Mouse (Mus musculus) CH12.LX (cell line): ENCODE data around the gene Spryd4. TPM values are rescaled to one million over a fixed set of nuclear protein-coding genes. Genes with fewer than 3 reads are reported as not detected.

ENCODE experiments used
- DNase-seq: peaks from one replicate; pipeline ENCODE4 v3.0.0-alpha.2; 2013; ENCODE audit errors: extremely low read depth
- H3K27ac ChIP-seq: 2 replicates; pipeline ENCODE4 v1.5.1; 2012; ENCODE audit warnings: low read depth, mild to moderate bottlenecking, control low read depth, moderate library complexity; ENCODE audit not compliant: insufficient read depth
- H3K27me3 ChIP-seq: replicated peaks from 2 replicates; pipeline ENCODE3; 2012; ENCODE audit warnings: inconsistent platforms
- H3K36me3 ChIP-seq, 2 experiments: replicated peaks in 1 of 2; 2 replicates each; pipeline versions ENCODE3 to v1.6.1; 2012; ENCODE audit warnings: inconsistent platforms in 1 of 2, low read length in 1 of 2, mild to moderate bottlenecking in 1 of 2, mixed read lengths in 1 of 2, moderate library complexity in 1 of 2; ENCODE audit not compliant: control insufficient read depth in 1 of 2, insufficient read depth in 1 of 2
- H3K4me1 ChIP-seq, 2 experiments: 2 replicates each; pipeline ENCODE4 v1.6.1; 2012; ENCODE audit warnings: inconsistent platforms in 1 of 2, moderate library complexity in 1 of 2; ENCODE audit not compliant: insufficient read depth in 2 of 2, control insufficient read depth in 1 of 2
- H3K4me2 ChIP-seq: 2 replicates; pipeline ENCODE4 v1.6.1; 2012; ENCODE audit warnings: low read depth, mild to moderate bottlenecking, control low read depth; ENCODE audit not compliant: poor library complexity, insufficient read depth, severe bottlenecking
- H3K4me3 ChIP-seq, 3 experiments: fragments of 150-350 bp in 1 of 3; sonication (generic) in 1 of 3; replicated peaks in 1 of 3; 2 replicates each; pipeline versions ENCODE3 to v1.5.1; 2011 to 2012; ENCODE audit warnings: low read depth in 2 of 3, low read length in 2 of 3, mild to moderate bottlenecking in 2 of 3, moderate library complexity in 2 of 3, control low read depth in 1 of 3, improper control_type of control experiment in 1 of 3, inconsistent platforms in 1 of 3, mixed read lengths in 1 of 3; ENCODE audit not compliant: poor library complexity in 1 of 3
- H3K79me2 ChIP-seq: replicated peaks from 2 replicates; pipeline ENCODE4 v1.6.1; 2012; ENCODE audit warnings: mild to moderate bottlenecking, moderate library complexity; ENCODE audit not compliant: control insufficient read depth, poor library complexity, insufficient read depth, severe bottlenecking; ENCODE audit errors: extremely low read depth
- H3K9ac ChIP-seq: 2 replicates; pipeline ENCODE4 v1.6.1; 2012; ENCODE audit warnings: low read depth, mild to moderate bottlenecking, control low read depth, moderate library complexity; ENCODE audit not compliant: insufficient read depth
- H3K9me3 ChIP-seq: replicated peaks from 2 replicates; pipeline ENCODE3; 2012; ENCODE audit warnings: low read length, inconsistent platforms, mixed read lengths
- CTCF ChIP-seq, 2 experiments: IDR thresholded peaks in 1 of 2; conservative IDR thresholded peaks in 1 of 2; 2 replicates each; pipeline ENCODE4 v1.5.1; 2011 to 2012; ENCODE audit warnings: low read depth in 2 of 2, low read length in 2 of 2, improper control_type of control experiment in 1 of 2, inconsistent platforms in 1 of 2, mild to moderate bottlenecking in 1 of 2, moderate library complexity in 1 of 2
- E2F4 ChIP-seq: IDR thresholded peaks from 2 replicates; pipeline ENCODE4 v1.6.1; 2011; ENCODE audit warnings: low read depth, low read length, improper control_type of control experiment; ENCODE audit not compliant: insufficient replicate concordance
- EP300 ChIP-seq: IDR thresholded peaks from 2 replicates; pipeline ENCODE4 v1.6.1; 2011; ENCODE audit warnings: low read length, improper control_type of control experiment
- HCFC1 ChIP-seq: IDR thresholded peaks from 2 replicates; pipeline ENCODE4 v1.6.1; 2012; ENCODE audit warnings: low read depth, mild to moderate bottlenecking, inconsistent platforms, low read length, improper control_type of control experiment
- IRF4 ChIP-seq: IDR thresholded peaks from 2 replicates; pipeline ENCODE4 v1.6.1; 2014; ENCODE audit warnings: low read depth, mild to moderate bottlenecking, inconsistent platforms, low read length, improper control_type of control experiment
- JUN ChIP-seq: IDR thresholded peaks from 2 replicates; pipeline ENCODE4 v1.6.1; 2011; ENCODE audit warnings: low read depth, mild to moderate bottlenecking, low read length, improper control_type of control experiment, moderate library complexity; ENCODE audit not compliant: insufficient read depth
- JUND ChIP-seq: conservative IDR thresholded peaks from 2 replicates; pipeline ENCODE4 v1.6.1; 2011; ENCODE audit warnings: low read depth, low read length, improper control_type of control experiment
- NRF1 ChIP-seq: IDR thresholded peaks from 2 replicates; pipeline ENCODE4 v1.6.1; 2014; ENCODE audit warnings: low read depth, mild to moderate bottlenecking, inconsistent platforms, low read length, improper control_type of control experiment, moderate library complexity
- RCOR1 ChIP-seq: conservative IDR thresholded peaks from 2 replicates; pipeline ENCODE4 v1.6.1; 2012; ENCODE audit warnings: low read depth, mild to moderate bottlenecking, inconsistent platforms, low read length, improper control_type of control experiment
- TBP ChIP-seq: conservative IDR thresholded peaks from 2 replicates; pipeline ENCODE4 v1.6.1; 2011; ENCODE audit warnings: low read depth, low read length, improper control_type of control experiment
- TCF12 ChIP-seq: IDR thresholded peaks from 2 replicates; pipeline ENCODE4 v1.6.1; 2014; ENCODE audit warnings: low read depth, mild to moderate bottlenecking, inconsistent platforms, low read length, improper control_type of control experiment
- USF2 ChIP-seq: conservative IDR thresholded peaks from 2 replicates; pipeline ENCODE4 v1.6.1; 2011; ENCODE audit warnings: low read depth, low read length, improper control_type of control experiment
- ZNF384 ChIP-seq: IDR thresholded peaks from 2 replicates; pipeline ENCODE4 v1.6.1; 2012; ENCODE audit warnings: low read depth, low read length, improper control_type of control experiment, inconsistent platforms
- dilution Hi-C: fragments of 300-500 bp; cut with MboI; formaldehyde crosslinking; loops from 2 replicates; pipeline ENCODE4 v1.14.3; 2020; ENCODE audit warnings: low sequenced_read_pairs; ENCODE audit not compliant: extremely low pct_unique_long_range_greater_than_20kb, extremely low pct_ligation_motif_present
- in situ Hi-C: fragments of 300-500 bp; cut with MboI; formaldehyde crosslinking; loops from 3 replicates; pipeline ENCODE4 v1.14.3; 2019; ENCODE audit warnings: low sequenced_read_pairs, low pct_ligation_motif_present, low pct_unique_long_range_greater_than_20kb, mixed read lengths
- polyA plus RNA-seq: library from polyadenylated mRNA; unstranded; fragments of >175 nt; gene quantifications from 2 replicates; pipeline ENCODE4 v1.2.1, GENCODE M21; 2012; ENCODE audit warnings: low read depth; ENCODE audit not compliant: insufficient read length
- total RNA-seq, 2 experiments: library from RNA; depleted of rRNA; stranded (reverse); fragments of 300-350 nt in 1 of 2; fragments of >200 nt in 1 of 2; gene quantifications; 2 replicates each; pipeline ENCODE4 v1.2.3; 2012 to 2014

Spryd4 gene
- total and polyA plus RNA-seq, 3 experiments: 24.2 to 50.2 (median 38.6) TPM

- TF ChIP-seq USF2 (no peak), EP300 (no peak), E2F4 (no peak), HCFC1 (no peak), RCOR1 (no peak)
- no peak for DNase-seq
- dilution Hi-C loops (no loop called here), in situ Hi-C loops (no loop called here)
- peaks cover 0 to 2% of the 10 kb centered on the region in 2 experiments; a peak in 1 of 4 replicates for H3K4me1 ChIP-seq
- H3K9ac ChIP-seq: no peak overlapping the region
- H3K36me3 ChIP-seq: no peaks in the 10 kb centered on the region
- no peaks in the 10 kb centered on the region for H3K9me3 ChIP-seq
- H3K27ac ChIP-seq: no peak overlapping the region
- H3K27me3 ChIP-seq: no peaks in the 10 kb centered on the region
- H3K4me3 ChIP-seq: no peak overlapping the region
- no peak overlapping the region for H3K4me2 ChIP-seq
- no peaks in the 10 kb centered on the region for H3K79me2 ChIP-seq
Observed at GRCm38 (mm10) chr10:128225064-128225463, 13.5 kb upstream of the Spryd4 start.

- Histone ChIP-seq H3K9me3 (no peaks in the 10 kb centered on the region), H3K36me3 (no peaks in the 10 kb centered on the region), H3K4me3 (no peak overlapping the region), H3K4me1 (peaks cover 0 to 2% of the 10 kb centered on the region in 2 experiments; a peak in 1 of 4 replicates), H3K27ac (no peak overlapping the region), H3K4me2 (no peak overlapping the region), H3K79me2 (no peaks in the 10 kb centered on the region), H3K9ac (no peak overlapping the region), H3K27me3 (no peaks in the 10 kb centered on the region)
- peak in 1 of 2 experiments; percentile 9; a peak in 1 of 4 replicates for TF ChIP-seq CTCF (conservative IDR thresholded peaks at IDR 0.05 in 1 of 2, IDR thresholded peaks at IDR 0.05 in 1 of 2; ENCODE audit: low read depth in 2 of 2, low read length in 2 of 2)
- no peak for TF ChIP-seq TBP
- in situ Hi-C loops: no loop called here
- dilution Hi-C loops: no loop called here
- no peak for DNase-seq
Observed at GRCm38 (mm10) chr10:128221533-128222286, 10.1 kb upstream of the Spryd4 start.

- in situ Hi-C loops: no loop called here
- no peak for TF ChIP-seq CTCF (conservative IDR thresholded peaks at IDR 0.05 in 1 of 2, IDR thresholded peaks at IDR 0.05 in 1 of 2; ENCODE audit: low read depth in 2 of 2, low read length in 2 of 2)
- no peak for TF ChIP-seq RCOR1
- TF ChIP-seq TCF12: no peak
- TF ChIP-seq IRF4: no peak
- TF ChIP-seq NRF1: no peak
- no peak for TF ChIP-seq JUN
- TF ChIP-seq TBP: no peak
- no peak for TF ChIP-seq JUND
- TF ChIP-seq ZNF384: no peak
Observed at GRCm38 (mm10) chr10:128218387-128219117, 6.9 kb upstream of the Spryd4 start.

More at GRCm38 (mm10) chr10:128218387-128219117, 6.9 kb upstream of the Spryd4 start:
- dilution Hi-C loops: no loop called here
- DNase-seq: no peak
- no peaks in the 10 kb centered on the region for H3K36me3 ChIP-seq
- no peaks in the 10 kb centered on the region for H3K27me3 ChIP-seq
- no peaks in the 10 kb centered on the region; the same call in 1 of the 2 replicates for H3K79me2 ChIP-seq
- no peak overlapping the region for H3K4me2 ChIP-seq
- no peak overlapping the region for H3K4me3 ChIP-seq
- H3K27ac ChIP-seq: no peak overlapping the region
- H3K9me3 ChIP-seq: no peaks in the 10 kb centered on the region
- H3K4me1 ChIP-seq: peaks cover 0 to 2% of the 10 kb centered on the region in 2 experiments; a peak in 1 of 4 replicates
- H3K9ac ChIP-seq: no peak overlapping the region
